Mouse (Mus musculus) 3T3-L1 (cell line): Measurements from ENCODE around the gene Hspe1.
A peak's percentile ranks its signal among the peaks of the same experiment; 100 is the strongest.
"Not testable (repeated sequence)": the region's sequence is repeated elsewhere in the genome, so short reads cannot be mapped to it uniquely, and the experiment has no call there.

Source experiments
- DNase-seq: peaks from one replicate; pipeline ENCODE4 v3.0.0-alpha.2; 2015; ENCODE audit warnings: low read depth, low spot score

Hspe1 gene

GRCm38 (mm10) chr1:55085781-55086366 lies 2.1 kb upstream of the Hspe1 start:
- peak; percentile 40 for DNase-seq

GRCm38 (mm10) chr1:55086868-55087400 lies 998 bp upstream of the Hspe1 start:
- peak; percentile 49 for DNase-seq

- no peak for DNase-seq
Measured at GRCm38 (mm10) chr1:55087401-55087904, 479 bp upstream of the Hspe1 start.

- no peak for DNase-seq
Measured at GRCm38 (mm10) chr1:55088611-55089497, 922 bp downstream of the Hspe1 start.

GRCm38 (mm10) chr1:55089498-55090064 lies 1.6 kb downstream of the Hspe1 start:
- peak; percentile 37 for DNase-seq

- DNase-seq = no peak
Measured at GRCm38 (mm10) chr1:55092056-55092455, 4.1 kb downstream of the Hspe1 start.

- DNase-seq = no peak
Measured at GRCm38 (mm10) chr1:55092469-55092868, 4.5 kb downstream of the Hspe1 start.

GRCm38 (mm10) chr1:55106919-55107585 lies 19.1 kb downstream of the Hspe1 start:
- no peak for DNase-seq

- no peak for DNase-seq
Measured at GRCm38 (mm10) chr1:55107644-55108043, 19.7 kb downstream of the Hspe1 start.

- DNase-seq = peak; percentile 26
Measured at GRCm38 (mm10) chr1:55108473-55108872, 20.5 kb downstream of the Hspe1 start.

- DNase-seq = no peak
Measured at GRCm38 (mm10) chr1:55109066-55109766, 21.3 kb downstream of the Hspe1 start.

GRCm38 (mm10) chr1:55123046-55123445 lies 35.1 kb downstream of the Hspe1 start:
- no peak for DNase-seq

- no peak for DNase-seq
Measured at GRCm38 (mm10) chr1:55123561-55123960, 35.6 kb downstream of the Hspe1 start.

- DNase-seq = not testable (repeated sequence)
Measured at GRCm38 (mm10) chr1:55124136-55124535, 36.2 kb downstream of the Hspe1 start.

- DNase-seq = no peak
Measured at GRCm38 (mm10) chr1:55129716-55130115, 41.8 kb downstream of the Hspe1 start.

GRCm38 (mm10) chr1:55130190-55130916 lies 42.4 kb downstream of the Hspe1 start:
- no peak for DNase-seq

- peak; percentile 80 for DNase-seq
Measured at GRCm38 (mm10) chr1:55130943-55131401, 43.0 kb downstream of the Hspe1 start, which contains the start of gene Mob4. Gene Mob4, plus strand, starts transcription at chr1:55131231.

- peak; percentile 57 for DNase-seq
Measured at GRCm38 (mm10) chr1:55131424-55132014, 43.6 kb downstream of the Hspe1 start.

- no peak for DNase-seq
Measured at GRCm38 (mm10) chr1:55132308-55132707, 44.4 kb downstream of the Hspe1 start.

- peak; percentile 15 for DNase-seq
Measured at GRCm38 (mm10) chr1:55133173-55133572, 45.2 kb downstream of the Hspe1 start.
